Mouse (Mus musculus) CH12.LX (cell line): ENCODE results near the gene Eif4h. TPM values are rescaled to one million over a fixed set of nuclear protein-coding genes. Genes with fewer than 3 reads are reported as not detected.

Source experiments
- DNase-seq: peaks from one replicate; pipeline ENCODE4 v3.0.0-alpha.2; 2013; ENCODE audit errors: extremely low read depth
- H3K27ac ChIP-seq: 2 replicates; pipeline ENCODE4 v1.5.1; 2012; ENCODE audit warnings: low read depth, mild to moderate bottlenecking, control low read depth, moderate library complexity; ENCODE audit not compliant: insufficient read depth
- H3K27me3 ChIP-seq: replicated peaks from 2 replicates; pipeline ENCODE3; 2012; ENCODE audit warnings: inconsistent platforms
- H3K36me3 ChIP-seq, 2 experiments: replicated peaks in 1 of 2; 2 replicates each; pipeline versions ENCODE3 to v1.6.1; 2012; ENCODE audit warnings: inconsistent platforms in 1 of 2, low read length in 1 of 2, mild to moderate bottlenecking in 1 of 2, mixed read lengths in 1 of 2, moderate library complexity in 1 of 2; ENCODE audit not compliant: control insufficient read depth in 1 of 2, insufficient read depth in 1 of 2
- H3K4me1 ChIP-seq, 2 experiments: 2 replicates each; pipeline ENCODE4 v1.6.1; 2012; ENCODE audit warnings: inconsistent platforms in 1 of 2, moderate library complexity in 1 of 2; ENCODE audit not compliant: insufficient read depth in 2 of 2, control insufficient read depth in 1 of 2
- H3K4me2 ChIP-seq: 2 replicates; pipeline ENCODE4 v1.6.1; 2012; ENCODE audit warnings: low read depth, mild to moderate bottlenecking, control low read depth; ENCODE audit not compliant: poor library complexity, insufficient read depth, severe bottlenecking
- H3K4me3 ChIP-seq, 3 experiments: fragments of 150-350 bp in 1 of 3; sonication (generic) in 1 of 3; replicated peaks in 1 of 3; 2 replicates each; pipeline versions ENCODE3 to v1.5.1; 2011 to 2012; ENCODE audit warnings: low read depth in 2 of 3, low read length in 2 of 3, mild to moderate bottlenecking in 2 of 3, moderate library complexity in 2 of 3, control low read depth in 1 of 3, improper control_type of control experiment in 1 of 3, inconsistent platforms in 1 of 3, mixed read lengths in 1 of 3; ENCODE audit not compliant: poor library complexity in 1 of 3
- H3K79me2 ChIP-seq: replicated peaks from 2 replicates; pipeline ENCODE4 v1.6.1; 2012; ENCODE audit warnings: mild to moderate bottlenecking, moderate library complexity; ENCODE audit not compliant: control insufficient read depth, poor library complexity, insufficient read depth, severe bottlenecking; ENCODE audit errors: extremely low read depth
- H3K9ac ChIP-seq: 2 replicates; pipeline ENCODE4 v1.6.1; 2012; ENCODE audit warnings: low read depth, mild to moderate bottlenecking, control low read depth, moderate library complexity; ENCODE audit not compliant: insufficient read depth
- H3K9me3 ChIP-seq: replicated peaks from 2 replicates; pipeline ENCODE3; 2012; ENCODE audit warnings: low read length, inconsistent platforms, mixed read lengths
- CHD1 ChIP-seq: IDR thresholded peaks from 2 replicates; pipeline ENCODE4 v1.6.1; 2012; ENCODE audit warnings: low read depth, low read length, improper control_type of control experiment, inconsistent platforms
- ELF1 ChIP-seq: IDR thresholded peaks from 2 replicates; pipeline ENCODE4 v1.6.1; 2014; ENCODE audit warnings: low read depth, mild to moderate bottlenecking, inconsistent platforms, low read length, improper control_type of control experiment
- GABPA ChIP-seq: IDR thresholded peaks from 2 replicates; pipeline ENCODE4 v1.6.1; 2012; ENCODE audit warnings: low read depth, low read length, improper control_type of control experiment, inconsistent platforms; ENCODE audit not compliant: insufficient replicate concordance
- IRF4 ChIP-seq: IDR thresholded peaks from 2 replicates; pipeline ENCODE4 v1.6.1; 2014; ENCODE audit warnings: low read depth, mild to moderate bottlenecking, inconsistent platforms, low read length, improper control_type of control experiment
- KAT2A ChIP-seq: IDR thresholded peaks from 2 replicates; pipeline ENCODE4 v1.6.1; 2012; ENCODE audit warnings: low read length, improper control_type of control experiment, inconsistent platforms; ENCODE audit not compliant: insufficient replicate concordance
- MAX ChIP-seq: IDR thresholded peaks from 2 replicates; pipeline ENCODE4 v1.6.1; 2011; ENCODE audit warnings: low read length, improper control_type of control experiment
- MXI1 ChIP-seq: IDR thresholded peaks from 2 replicates; pipeline ENCODE4 v1.6.1; 2011; ENCODE audit warnings: mild to moderate bottlenecking, low read depth, low read length, improper control_type of control experiment
- MYC ChIP-seq: IDR thresholded peaks from 2 replicates; pipeline ENCODE4 v1.6.1; 2011; ENCODE audit warnings: low read depth, mild to moderate bottlenecking, improper control_type of control experiment, low read length
- POLR2A ChIP-seq: IDR thresholded peaks from 2 replicates; pipeline ENCODE4 v1.6.1; 2011; ENCODE audit warnings: low read depth, mild to moderate bottlenecking, improper control_type of control experiment, low read length
- RAD21 ChIP-seq: IDR thresholded peaks from 2 replicates; pipeline ENCODE4 v1.6.1; 2011; ENCODE audit warnings: low read depth, mild to moderate bottlenecking, low read length, improper control_type of control experiment, moderate library complexity
- RCOR1 ChIP-seq: conservative IDR thresholded peaks from 2 replicates; pipeline ENCODE4 v1.6.1; 2012; ENCODE audit warnings: low read depth, mild to moderate bottlenecking, inconsistent platforms, low read length, improper control_type of control experiment
- SIN3A ChIP-seq: IDR thresholded peaks from 2 replicates; pipeline ENCODE4 v1.6.1; 2012; ENCODE audit warnings: low read length, improper control_type of control experiment, inconsistent platforms
- UBTF ChIP-seq: IDR thresholded peaks from 2 replicates; pipeline ENCODE4 v1.6.1; 2012; ENCODE audit warnings: low read depth, mild to moderate bottlenecking, inconsistent platforms, low read length, improper control_type of control experiment, moderate library complexity
- USF2 ChIP-seq: conservative IDR thresholded peaks from 2 replicates; pipeline ENCODE4 v1.6.1; 2011; ENCODE audit warnings: low read depth, low read length, improper control_type of control experiment
- ZC3H11A ChIP-seq: IDR thresholded peaks from 2 replicates; pipeline ENCODE4 v1.6.1; 2012; ENCODE audit warnings: low read depth, mild to moderate bottlenecking, inconsistent platforms, low read length, improper control_type of control experiment
- ZNF384 ChIP-seq: IDR thresholded peaks from 2 replicates; pipeline ENCODE4 v1.6.1; 2012; ENCODE audit warnings: low read depth, low read length, improper control_type of control experiment, inconsistent platforms
- dilution Hi-C: fragments of 300-500 bp; cut with MboI; formaldehyde crosslinking; loops from 2 replicates; pipeline ENCODE4 v1.14.3; 2020; ENCODE audit warnings: low sequenced_read_pairs; ENCODE audit not compliant: extremely low pct_unique_long_range_greater_than_20kb, extremely low pct_ligation_motif_present
- in situ Hi-C: fragments of 300-500 bp; cut with MboI; formaldehyde crosslinking; loops from 3 replicates; pipeline ENCODE4 v1.14.3; 2019; ENCODE audit warnings: low sequenced_read_pairs, low pct_ligation_motif_present, low pct_unique_long_range_greater_than_20kb, mixed read lengths
- polyA plus RNA-seq: library from polyadenylated mRNA; unstranded; fragments of >175 nt; gene quantifications from 2 replicates; pipeline ENCODE4 v1.2.1, GENCODE M21; 2012; ENCODE audit warnings: low read depth; ENCODE audit not compliant: insufficient read length
- total RNA-seq, 2 experiments: library from RNA; depleted of rRNA; stranded (reverse); fragments of 300-350 nt in 1 of 2; fragments of >200 nt in 1 of 2; gene quantifications; 2 replicates each; pipeline ENCODE4 v1.2.3; 2012 to 2014

Gene Eif4h
- total and polyA plus RNA-seq, 3 experiments, result 391 to 470 (median 408) TPM

DNA sequence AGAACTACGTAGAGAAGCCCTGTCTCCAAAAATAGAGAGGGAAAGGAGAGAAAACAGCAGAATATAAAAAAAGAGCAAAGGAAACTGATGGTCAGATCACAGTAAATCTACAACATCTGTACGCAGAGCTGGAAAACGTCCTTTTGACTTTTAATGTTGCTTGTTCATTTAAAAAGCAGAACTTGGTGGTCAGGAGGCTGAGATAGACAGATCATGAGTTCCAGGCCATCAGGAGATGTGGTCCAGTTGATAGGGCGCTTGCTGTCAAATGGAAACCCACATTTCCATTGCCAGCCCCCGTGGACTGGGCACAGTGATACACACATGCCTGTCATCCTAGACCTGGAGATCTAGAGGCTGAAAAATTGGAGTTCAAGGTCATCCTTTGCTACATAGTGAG is 54.5 kb downstream of the Eif4h start:
- peaks cover 20 to 40% of the 10 kb centered on the region in 2 experiments for H3K36me3 ChIP-seq
- H3K27me3 ChIP-seq, result no peaks in the 10 kb centered on the region
- H3K4me2 ChIP-seq, result no peak overlapping the region
- no peaks in the 10 kb centered on the region for H3K9me3 ChIP-seq
- no peak overlapping the region for H3K4me3 ChIP-seq
- TF ChIP-seq RAD21 (no peak), MXI1 (no peak), RCOR1 (no peak), GABPA (no peak), KAT2A (no peak), ZNF384 (no peak), SIN3A (no peak), CHD1 (no peak), UBTF (no peak), IRF4 (no peak), MYC (no peak), POLR2A (no peak), USF2 (no peak), ELF1 (no peak), ZC3H11A (no peak), MAX (no peak)
- TF ChIP-seq, all 38 proteins: peak for 0
- dilution Hi-C loops (no loop called here), in situ Hi-C loops (loop anchor here (5.0 kb wide), 2 partner anchors 33 to 87 kb away; partner anchors contain the start of gene Lat2)
- Histone ChIP-seq H3K4me1 (peaks cover 0 to 44% of the 10 kb centered on the region in 2 experiments; a peak in 3 of 4 replicates), H3K27ac (no peak overlapping the region), H3K79me2 (peaks cover 44% of the 10 kb centered on the region), H3K9ac (no peak overlapping the region)
- DNase-seq, result peak; percentile 42

DNA sequence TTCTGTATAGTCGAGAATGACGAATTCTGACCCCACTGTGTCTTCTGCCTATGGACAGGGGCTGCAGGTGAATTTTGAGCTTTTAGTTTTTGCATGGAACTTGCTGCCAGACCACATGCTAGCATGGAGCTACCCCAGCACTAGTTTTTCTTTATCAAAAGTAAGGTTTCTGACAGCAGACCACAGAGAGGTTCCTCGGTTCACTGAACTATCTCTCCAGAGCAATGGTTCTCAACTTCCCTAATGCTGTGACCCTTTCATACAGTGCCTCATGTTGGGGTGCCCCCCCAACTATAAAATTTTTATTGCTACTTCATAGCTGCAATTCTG is 55.4 kb downstream of the Eif4h start:
- TF ChIP-seq MAX, result no peak
- Histone ChIP-seq H3K27me3 (no peaks in the 10 kb centered on the region), H3K9ac (peak overlapping the region; percentile 99), H3K36me3 (peaks cover 20 to 33% of the 10 kb centered on the region in 2 experiments), H3K4me3 (peak overlapping the region; percentile 98 to 100 (median 100)), H3K4me1 (peaks cover 2 to 48% of the 10 kb centered on the region in 2 experiments; a peak in 3 of 4 replicates), H3K4me2 (peak overlapping the region; percentile 94), H3K9me3 (no peaks in the 10 kb centered on the region), H3K79me2 (peaks cover 44% of the 10 kb centered on the region), H3K27ac (no peak overlapping the region)
- no peak for DNase-seq
- dilution Hi-C loops, result no loop called here
- in situ Hi-C loops, result loop anchor here (5.0 kb wide), 2 partner anchors 33 to 87 kb away; partner anchors contain the start of gene Lat2
